Mouse (Mus musculus) lung, embryonic 14.5 days (tissue): ENCODE results near the gene Tmem30c. TPM values are rescaled to one million over a fixed set of nuclear protein-coding genes. Genes with fewer than 3 reads are reported as not detected.
A peak's percentile ranks its signal among the peaks of the same experiment; 100 is the strongest.

Experiments
- ATAC-seq: fragments of 200-750 bp; cut with Nextera tagmentation; 2 replicates; pipeline ENCODE4 v1.8.0; 2017; ENCODE audit warnings: mild to moderate bottlenecking, moderate TSS enrichment, moderate library complexity; ENCODE audit not compliant: insufficient read depth
- DNase-seq: peaks from one replicate; pipeline ENCODE4 v3.0.0-alpha.2; 2015
- H3K27ac ChIP-seq: fragments of 300-500 bp; sonication (generic); 2 replicates; pipeline ENCODE4 v1.5.1; 2014; ENCODE audit warnings: low read depth, mild to moderate bottlenecking, moderate library complexity
- H3K27me3 ChIP-seq: fragments of 300-500 bp; sonication (generic); 2 replicates; pipeline ENCODE4 v1.6.1; 2014; ENCODE audit warnings: low read length, control low read depth; ENCODE audit not compliant: insufficient read depth
- H3K36me3 ChIP-seq: fragments of 300-500 bp; sonication (generic); 2 replicates; pipeline ENCODE4 v1.6.1; 2014; ENCODE audit warnings: control low read depth; ENCODE audit not compliant: insufficient read depth
- H3K4me1 ChIP-seq: fragments of 300-500 bp; sonication (generic); 2 replicates; pipeline ENCODE4 v1.6.1; 2014; ENCODE audit warnings: antibody characterized with exemption, control low read depth; ENCODE audit not compliant: insufficient read depth
- H3K4me2 ChIP-seq: fragments of 300-500 bp; sonication (generic); 2 replicates; pipeline ENCODE4 v1.6.1; 2014; ENCODE audit warnings: mild to moderate bottlenecking
- H3K4me3 ChIP-seq: fragments of 300-500 bp; sonication (generic); 2 replicates; pipeline ENCODE4 v1.5.1; 2014; ENCODE audit warnings: low read depth, low read length
- H3K9ac ChIP-seq: fragments of 300-500 bp; sonication (generic); 2 replicates; pipeline ENCODE4 v1.6.1; 2014
- H3K9me3 ChIP-seq: fragments of 300-500 bp; sonication (generic); 2 replicates; pipeline ENCODE4 v1.6.1; 2016; ENCODE audit warnings: low read depth, low read length, control low read depth
- CTCF ChIP-seq: IDR thresholded peaks from 2 replicates; pipeline ENCODE4 v1.5.1; 2016; ENCODE audit warnings: antibody characterized with exemption, low read depth
- WGBS: fragments of 180-500 bp; shearing (Covaris S2); extraction: QIAGEN DNeasy Blood & Tissue Kit; methylation state at CpG from one replicate; pipeline ENCODE4 v1.1.7; 2014; 5-methylcytosine and 5-hydroxymethylcytosine counted together
- polyA plus RNA-seq: library from polyadenylated mRNA; unstranded; fragments of >200 nt; fragmentation: Nextera tagmentation; extraction: Ambion mirVana; gene quantifications from 2 replicates; pipeline ENCODE4 v1.2.1, GENCODE M21; 2014

Gene Tmem30c
- polyA plus RNA-seq, 1 experiment from 2014 or later = 0.07 TPM

DNA sequence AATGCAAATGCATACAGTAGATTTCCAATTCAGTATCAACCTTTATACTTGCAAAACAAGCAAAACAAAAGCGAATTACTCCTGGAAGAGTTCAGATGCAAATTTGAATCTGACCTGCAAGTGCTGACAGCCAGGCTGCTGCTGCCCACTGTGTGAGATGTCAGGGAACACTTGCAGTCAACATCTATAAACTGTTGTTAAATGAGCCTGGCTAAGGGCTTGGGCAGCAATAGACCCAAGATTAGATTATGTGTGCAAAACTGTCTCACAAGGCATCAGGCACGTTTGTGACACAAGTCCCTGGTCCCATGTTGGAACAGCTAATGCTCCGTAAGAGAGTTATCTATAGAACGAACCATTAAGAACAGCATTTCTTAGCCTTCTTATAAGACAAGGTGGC, 369 bp downstream of the Tmem30c start:
- Histone ChIP-seq H3K4me3 (no peak overlapping the region), H3K27ac (no peak overlapping the region), H3K27me3 (no peaks in the 10 kb centered on the region), H3K4me2 (no peak overlapping the region), H3K4me1 (no peaks in the 10 kb centered on the region), H3K36me3 (no peaks in the 10 kb centered on the region), H3K9ac (no peak overlapping the region), H3K9me3 (no peaks in the 10 kb centered on the region)
- DNase-seq = no peak
- 48% methylated on average over 4 of the region's 4 CpGs for WGBS
- no peak for ATAC-seq
- no peak for TF ChIP-seq CTCF

DNA sequence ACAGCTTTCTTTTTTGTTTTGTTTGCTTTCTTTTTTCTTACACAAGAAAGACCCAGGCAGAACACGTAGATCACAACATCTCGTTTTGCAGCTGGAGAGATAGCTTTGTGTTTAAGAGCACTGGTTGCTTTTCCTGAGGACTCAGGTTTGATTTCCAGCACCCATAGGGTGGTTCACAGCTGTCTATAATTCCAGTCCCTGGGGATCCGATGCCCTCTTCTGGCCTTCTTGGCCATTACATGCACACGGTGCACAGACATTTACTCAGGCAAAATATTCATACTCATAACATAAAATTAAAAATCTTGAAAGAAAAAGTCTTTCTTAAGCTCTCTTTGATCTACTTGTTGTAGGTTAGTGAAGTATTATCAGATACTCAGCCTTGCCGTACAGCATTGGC, 969 bp downstream of the Tmem30c start:
- H3K27ac ChIP-seq = no peak overlapping the region
- H3K27me3 ChIP-seq = no peaks in the 10 kb centered on the region
- H3K4me2 ChIP-seq = no peak overlapping the region
- no peak for DNase-seq
- no peaks in the 10 kb centered on the region for H3K36me3 ChIP-seq
- no peak overlapping the region for H3K9ac ChIP-seq
- WGBS = 85% methylated on average over 5 of the region's 5 CpGs
- TF ChIP-seq CTCF = peak; percentile 23; the same call in 1 of the 2 replicates
- no peak for ATAC-seq
- H3K9me3 ChIP-seq = no peaks in the 10 kb centered on the region
- no peaks in the 10 kb centered on the region for H3K4me1 ChIP-seq
- H3K4me3 ChIP-seq = no peak overlapping the region

DNA sequence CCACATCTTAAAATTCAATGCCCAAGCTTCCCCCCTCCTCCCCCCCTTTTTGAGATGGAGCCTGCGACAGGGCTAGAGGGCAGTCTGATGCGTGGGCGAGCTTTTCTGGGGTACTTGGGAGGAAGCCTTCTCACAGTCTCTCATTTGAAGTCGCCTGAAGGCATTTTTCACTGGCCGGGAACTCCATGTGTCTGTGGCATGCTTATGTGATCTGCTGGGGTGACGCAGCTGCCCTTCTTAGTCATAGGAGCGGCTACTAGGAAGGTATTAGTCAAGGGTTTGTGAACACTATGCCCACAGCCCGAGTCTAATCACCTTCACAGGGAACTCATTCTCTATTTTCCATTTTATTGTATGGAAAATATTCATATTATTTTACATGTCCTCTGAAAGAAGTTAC, 11.2 kb downstream of the Tmem30c start:
- Histone ChIP-seq H3K36me3 (no peaks in the 10 kb centered on the region), H3K27me3 (no peaks in the 10 kb centered on the region), H3K4me2 (no peak overlapping the region), H3K27ac (no peak overlapping the region), H3K9me3 (no peaks in the 10 kb centered on the region), H3K4me1 (no peaks in the 10 kb centered on the region), H3K4me3 (no peak overlapping the region), H3K9ac (no peak overlapping the region)
- TF ChIP-seq CTCF = no peak
- WGBS = 73% methylated on average over 8 of the region's 8 CpGs
- DNase-seq (no peak), ATAC-seq (no peak)

DNA sequence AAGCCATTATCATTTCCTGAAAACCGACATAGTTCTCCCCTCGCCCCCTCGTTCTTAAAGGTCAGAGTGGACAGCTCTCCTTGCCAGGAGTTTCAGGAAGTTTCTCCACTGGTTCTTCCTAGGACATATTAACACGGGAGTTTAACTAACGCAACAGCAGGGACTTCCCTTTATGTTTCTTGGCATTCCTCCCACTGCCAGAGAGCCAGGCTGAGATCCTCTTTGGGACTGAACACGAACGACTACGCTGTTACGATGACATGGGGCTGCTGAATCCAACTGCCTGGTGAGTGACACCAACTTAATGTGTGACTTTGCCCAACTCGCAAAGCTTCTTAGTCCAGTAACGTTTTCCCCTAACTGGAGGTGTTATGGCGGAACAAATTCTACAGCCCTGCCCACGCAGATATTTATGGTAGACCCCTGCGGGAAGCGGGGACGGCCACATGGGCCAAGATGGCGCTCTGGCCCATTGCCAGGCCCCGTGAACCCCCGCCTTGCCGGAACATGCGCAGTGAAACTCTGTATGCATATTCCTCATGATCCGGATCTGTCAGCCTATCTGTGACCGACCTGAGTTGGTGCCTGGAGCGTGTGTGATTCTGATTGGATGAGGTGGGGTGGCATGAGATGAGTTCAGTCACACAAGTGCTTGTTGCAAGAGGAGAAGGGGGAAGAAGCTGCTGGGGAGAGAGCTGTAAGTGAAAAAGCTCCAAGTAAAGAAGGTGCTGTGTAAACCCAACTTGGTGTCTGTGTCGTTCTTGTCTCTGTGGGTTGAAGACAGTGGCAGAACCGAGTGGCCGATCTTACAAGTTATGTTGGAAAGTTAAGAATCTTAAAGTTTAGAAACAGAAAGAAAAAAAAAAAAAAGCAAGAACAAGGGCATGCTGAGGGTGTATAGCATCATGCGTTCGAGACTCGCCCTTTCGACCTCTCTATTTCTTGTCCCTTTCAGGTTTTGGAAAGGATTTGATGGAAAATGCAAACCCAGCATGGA, 12.1 kb downstream of the Tmem30c start:
- H3K4me2 ChIP-seq = no peak overlapping the region
- ATAC-seq = no peak
- 82% methylated on average over 31 of the region's 31 CpGs for WGBS
- H3K9ac ChIP-seq = no peak overlapping the region
- TF ChIP-seq CTCF = no peak
- no peaks in the 10 kb centered on the region for H3K9me3 ChIP-seq
- no peaks in the 10 kb centered on the region for H3K27me3 ChIP-seq
- H3K4me3 ChIP-seq = no peak overlapping the region
- no peaks in the 10 kb centered on the region for H3K4me1 ChIP-seq
- peak; percentile 42 for DNase-seq
- H3K36me3 ChIP-seq = no peaks in the 10 kb centered on the region
- H3K27ac ChIP-seq = no peak overlapping the region

DNA sequence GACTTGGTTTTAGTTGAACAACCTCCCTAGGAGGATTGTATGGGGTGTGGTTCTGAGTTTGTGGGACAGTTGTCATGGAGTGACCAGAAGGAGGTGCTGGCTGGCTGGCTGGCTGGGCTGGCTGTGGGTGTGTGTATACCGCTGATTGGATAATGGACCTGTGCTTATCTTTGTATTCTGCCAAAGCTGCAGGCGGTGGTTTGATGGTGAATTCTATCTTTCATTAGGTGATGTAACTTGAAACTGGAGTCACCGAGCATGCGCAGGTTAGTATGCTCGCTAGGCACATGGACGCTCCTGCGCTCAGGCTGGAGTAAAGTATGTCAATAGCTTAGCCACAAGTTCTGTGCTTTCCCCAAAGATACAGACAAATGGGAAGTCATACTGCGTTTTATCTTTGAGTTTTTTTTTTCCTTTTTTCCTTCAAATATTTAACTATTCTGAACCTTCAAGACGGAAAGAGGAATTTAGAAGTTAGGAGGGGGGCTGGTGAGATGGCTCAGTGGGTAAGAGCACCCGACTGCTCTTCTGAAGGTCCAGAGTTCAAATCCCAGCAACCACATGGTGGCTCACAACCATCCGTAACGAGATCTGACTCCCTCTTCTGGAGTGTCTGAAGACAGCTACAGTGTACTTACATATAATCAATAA, 13.6 kb downstream of the Tmem30c start:
- no peak overlapping the region for H3K4me2 ChIP-seq
- H3K4me3 ChIP-seq = no peak overlapping the region
- no peaks in the 10 kb centered on the region for H3K4me1 ChIP-seq
- no peak for DNase-seq
- no peak overlapping the region for H3K27ac ChIP-seq
- 80% methylated on average over 10 of the region's 12 CpGs for WGBS
- H3K27me3 ChIP-seq = no peaks in the 10 kb centered on the region
- TF ChIP-seq CTCF = no peak
- H3K9ac ChIP-seq = no peak overlapping the region
- no peaks in the 10 kb centered on the region for H3K9me3 ChIP-seq
- no peaks in the 10 kb centered on the region for H3K36me3 ChIP-seq
- ATAC-seq = no peak

DNA sequence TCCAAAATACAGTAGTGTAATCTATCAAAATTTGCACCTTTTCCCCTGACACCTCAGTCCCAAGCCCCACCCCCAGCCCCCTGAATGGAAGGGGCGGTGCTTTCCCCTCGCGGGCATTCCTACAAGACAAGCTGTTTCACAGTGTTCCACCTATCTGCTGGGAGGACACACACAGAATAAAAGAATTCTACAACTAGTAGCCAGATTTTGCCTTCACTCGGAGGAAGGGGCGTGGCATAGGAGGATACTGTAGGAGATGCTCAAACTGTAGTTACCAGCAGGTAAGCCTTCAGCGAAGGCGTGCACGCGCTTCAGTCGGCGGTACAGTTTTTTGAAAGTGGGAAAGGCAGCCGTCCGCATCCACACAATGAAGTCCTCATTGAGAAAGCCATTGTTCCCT, 22.9 kb downstream of the Tmem30c start:
- H3K27me3 ChIP-seq = no peaks in the 10 kb centered on the region
- H3K4me2 ChIP-seq = no peak overlapping the region
- no peak overlapping the region for H3K9ac ChIP-seq
- no peak overlapping the region for H3K4me3 ChIP-seq
- no peaks in the 10 kb centered on the region for H3K36me3 ChIP-seq
- H3K9me3 ChIP-seq = no peaks in the 10 kb centered on the region
- DNase-seq = no peak
- 89% methylated on average over 13 of the region's 13 CpGs for WGBS
- no peak for TF ChIP-seq CTCF
- H3K27ac ChIP-seq = no peak overlapping the region
- no peaks in the 10 kb centered on the region; the same call in 1 of the 2 replicates for H3K4me1 ChIP-seq
- no peak for ATAC-seq
